ENCODE assay signal across 13 mouse cellular contexts in the genomic region with DNA sequence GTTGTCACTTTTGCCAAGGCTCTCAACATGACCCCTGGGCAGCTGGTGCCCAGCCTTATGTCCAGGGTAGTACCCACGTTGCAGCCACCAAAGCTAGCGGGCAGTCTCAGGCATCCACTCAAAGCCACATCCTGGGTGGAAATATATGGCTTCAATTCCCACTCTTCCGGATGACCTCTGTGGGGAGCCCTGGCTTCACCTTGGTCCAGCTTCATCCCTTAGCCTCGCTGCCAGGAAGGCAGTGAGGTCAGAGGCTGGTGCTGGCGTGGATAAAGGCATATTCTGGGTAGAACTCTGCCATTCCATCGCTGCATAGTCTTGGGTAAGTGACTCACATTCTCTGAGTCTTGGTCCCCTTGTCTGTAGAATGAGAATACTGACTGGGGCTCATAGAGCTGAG. TPM values are rescaled to one million over a fixed set of nuclear protein-coding genes. Genes with fewer than 3 reads are reported as not detected.
DNase-seq lines count a peak whose midpoint lies in the region; ATAC-seq and TF ChIP-seq lines count a peak whose summit lies in the region.
"Had no signal": no experiment of that assay in that cellular context is flagged by ENCODE, and none has a peak within 500 bp of the region (broad histone marks: within the 10 kb centered on the region; RNA-seq: fewer than 3 reads in every experiment).

No protein-coding gene starts in this region.

- H3K27ac ChIP-seq in forebrain, embryonic 11.5 days (ENCODE audit: low read depth, low read length), result peak overlapping the region; percentile 33; the same call in 1 of the 2 replicates
- H3K27ac ChIP-seq in hindbrain, embryonic 11.5 days (ENCODE audit: low read depth, low read length), result peak overlapping the region; percentile 82
- peak overlapping the region; percentile 51 for H3K27ac ChIP-seq in midbrain, embryonic 16.5 days (ENCODE audit: low read length)
- H3K27ac ChIP-seq in kidney, adult 2 months (ENCODE audit: insufficient read depth, low read depth, low read length), result no peak overlapping the region
- no peak overlapping the region for H3K27ac ChIP-seq in layer of hippocampus, adult 2 months
- H3K27ac ChIP-seq: heart, embryonic 10.5 days had no signal

- ATAC-seq in forebrain, embryonic 11.5 days (replicated peaks; ENCODE audit: low FRiP score), result no peak
- ATAC-seq in hindbrain, embryonic 11.5 days (ENCODE audit: low FRiP score), result no peak; the same call in 1 of the 2 replicates
- ATAC-seq in midbrain, embryonic 16.5 days, result no peak

- no peak for TF ChIP-seq CTCF in kidney, adult 2 months (conservative IDR thresholded peaks at IDR 0.05; ENCODE audit: insufficient read depth, insufficient read length, low read depth, low read length)
- TF ChIP-seq CTCF in layer of hippocampus, adult 2 months (conservative IDR thresholded peaks at IDR 0.05), result no peak

- peak; percentile 65 for DNase-seq in brain, adult 2 months (ENCODE audit: low read depth, low spot score)
- no peak for DNase-seq in forebrain, embryonic 11.5 days (ENCODE audit: low spot score)
- no peak for DNase-seq in hindbrain, embryonic 11.5 days (ENCODE audit: low spot score)
- DNase-seq in kidney, adult 2 months, result no peak
- no peak for DNase-seq in T-cell, adult 2 months (ENCODE audit: low spot score)
- DNase-seq in layer of hippocampus, adult 2 months (ENCODE audit: low spot score in 2 of 2), result no peak
- DNase-seq: adrenal gland, postnatal 36 days; heart, postnatal 10 days; lung, adult 2 months; lung, postnatal 36 days had no signal

- no peak for TF ChIP-seq POLR2A in kidney, adult 2 months (IDR thresholded peaks at IDR 0.05; ENCODE audit: low read depth, low read length)

- H3K9ac ChIP-seq in forebrain, embryonic 11.5 days (ENCODE audit: low read length), result no peak overlapping the region
- no peak overlapping the region for H3K9ac ChIP-seq in hindbrain, embryonic 11.5 days (ENCODE audit: low read depth, low read length)
- no peak overlapping the region for H3K9ac ChIP-seq in midbrain, embryonic 16.5 days (ENCODE audit: low read depth, low read length)

- H3K4me2 ChIP-seq in forebrain, embryonic 11.5 days (ENCODE audit: low read depth, low read length, severe bottlenecking), result no peak overlapping the region
- H3K4me2 ChIP-seq in hindbrain, embryonic 11.5 days (replicated peaks; ENCODE audit: low read depth, low read length), result no peak overlapping the region
- no peak overlapping the region for H3K4me2 ChIP-seq in midbrain, embryonic 16.5 days (ENCODE audit: low read length)
- H3K4me2 ChIP-seq: liver, embryonic 11.5 days had no signal

- H3K4me3 ChIP-seq in forebrain, embryonic 11.5 days (ENCODE audit: low read depth, low read length), result no peak overlapping the region
- no peak overlapping the region for H3K4me3 ChIP-seq in hindbrain, embryonic 11.5 days (ENCODE audit: low read depth, low read length)
- no peak overlapping the region for H3K4me3 ChIP-seq in midbrain, embryonic 16.5 days (ENCODE audit: low read depth, low read length)
- H3K4me3 ChIP-seq in kidney, adult 2 months (ENCODE audit: insufficient read depth, low read depth, low read length), result no peak overlapping the region
- H3K4me3 ChIP-seq in layer of hippocampus, adult 2 months, result no peak overlapping the region
- H3K4me3 ChIP-seq: heart, embryonic 10.5 days had no signal

- H3K4me1 ChIP-seq in forebrain, embryonic 11.5 days (replicated peaks; ENCODE audit: control insufficient read depth, insufficient read depth, low read length), result peaks cover 29% of the 10 kb centered on the region
- peaks cover 17% of the 10 kb centered on the region; the same call in 1 of the 2 replicates for H3K4me1 ChIP-seq in hindbrain, embryonic 11.5 days (replicated peaks; ENCODE audit: control insufficient read depth, insufficient read depth, low read length)
- H3K4me1 ChIP-seq in midbrain, embryonic 16.5 days (ENCODE audit: control insufficient read depth, insufficient read depth, low read length), result peaks cover 25% of the 10 kb centered on the region
- no peaks in the 10 kb centered on the region for H3K4me1 ChIP-seq in kidney, adult 2 months (ENCODE audit: control insufficient read depth, insufficient read depth, low read length)

- no peaks in the 10 kb centered on the region for H3K36me3 ChIP-seq in forebrain, embryonic 11.5 days (ENCODE audit: control insufficient read depth, insufficient read depth, low read length)
- H3K36me3 ChIP-seq in hindbrain, embryonic 11.5 days (ENCODE audit: control insufficient read depth, insufficient read depth, low read length), result no peaks in the 10 kb centered on the region
- no peaks in the 10 kb centered on the region for H3K36me3 ChIP-seq in midbrain, embryonic 16.5 days (ENCODE audit: control insufficient read depth, insufficient read depth, low read length)
- no peaks in the 10 kb centered on the region for H3K36me3 ChIP-seq in kidney, adult 2 months (ENCODE audit: control insufficient read depth, insufficient read depth, low read length)
- H3K36me3 ChIP-seq: heart, embryonic 10.5 days had no signal

- H3K27me3 ChIP-seq in forebrain, embryonic 11.5 days (ENCODE audit: control insufficient read depth, insufficient read depth, low read length), result no peaks in the 10 kb centered on the region
- no peaks in the 10 kb centered on the region for H3K27me3 ChIP-seq in hindbrain, embryonic 11.5 days (ENCODE audit: control insufficient read depth, insufficient read depth, low read length)
- no peaks in the 10 kb centered on the region for H3K27me3 ChIP-seq in midbrain, embryonic 16.5 days (ENCODE audit: control insufficient read depth, insufficient read depth, low read depth, low read length)
- no peaks in the 10 kb centered on the region for H3K27me3 ChIP-seq in kidney, adult 2 months (replicated peaks; ENCODE audit: control insufficient read depth, insufficient read depth, low read length)

- no peaks in the 10 kb centered on the region for H3K9me3 ChIP-seq in forebrain, embryonic 11.5 days (ENCODE audit: control insufficient read depth, low read length)
- no peaks in the 10 kb centered on the region for H3K9me3 ChIP-seq in hindbrain, embryonic 11.5 days (ENCODE audit: control insufficient read depth, low read length)
- no peaks in the 10 kb centered on the region for H3K9me3 ChIP-seq in midbrain, embryonic 16.5 days (replicated peaks; ENCODE audit: control insufficient read depth, low read length, poor library complexity, severe bottlenecking)
- H3K9me3 ChIP-seq: heart, embryonic 10.5 days had no signal

- WGBS in forebrain, embryonic 11.5 days, result 81% methylated on average over 6 of the region's 6 CpGs
- 82% methylated on average over 6 of the region's 6 CpGs for WGBS in hindbrain, embryonic 11.5 days
- 73% methylated on average over 6 of the region's 6 CpGs for whole genome bisulfite sequencing in midbrain, embryonic 16.5 days
- WGBS in kidney, adult 2 months, result 82% methylated on average over 6 of the region's 6 CpGs

RNA-seq across cellular contexts. Expression of gene Tmem115, which starts 49.0 kb away (rescaled TPM):
- 40.2 and 43.7 TPM in 2 replicates for polyA plus RNA-seq in forebrain, embryonic 11.5 days (2014; fragmentation: Nextera tagmentation; extraction: Ambion mirVana)
- 38.8 and 46.5 TPM in 2 replicates for polyA plus RNA-seq in hindbrain, embryonic 11.5 days (2014; fragmentation: Nextera tagmentation; extraction: Ambion mirVana)
- polyA plus RNA-seq in midbrain, embryonic 16.5 days (2015; fragmentation: Nextera tagmentation; extraction: Ambion mirVana), result 45.2 and 47.2 TPM in 2 replicates
- polyA plus RNA-seq in kidney, adult 2 months (2012; rRNA removed), result 52.1 and 63.6 TPM in 2 replicates
- 10 to 100 TPM; 35.8 to 41.0 TPM for total RNA-seq in layer of hippocampus, adult 2 months (2021)

RNA-seq across cellular contexts. Expression of gene Cyb561d2, which starts 57.2 kb away (rescaled TPM):
- polyA plus RNA-seq in forebrain, embryonic 11.5 days (2014; fragmentation: Nextera tagmentation; extraction: Ambion mirVana), result 14.3 and 18.7 TPM in 2 replicates
- 19.6 and 21.2 TPM in 2 replicates for polyA plus RNA-seq in hindbrain, embryonic 11.5 days (2014; fragmentation: Nextera tagmentation; extraction: Ambion mirVana)
- 44.4 and 50.7 TPM in 2 replicates for polyA plus RNA-seq in midbrain, embryonic 16.5 days (2015; fragmentation: Nextera tagmentation; extraction: Ambion mirVana)
- 62.6 and 77.4 TPM in 2 replicates for polyA plus RNA-seq in kidney, adult 2 months (2012; rRNA removed)
- total RNA-seq in layer of hippocampus, adult 2 months (2021), result 10 to 100 TPM; 13.8 to 15.3 TPM

RNA-seq across cellular contexts. Expression of gene Nprl2, which starts 57.3 kb away (rescaled TPM):
- polyA plus RNA-seq in forebrain, embryonic 11.5 days (2014; fragmentation: Nextera tagmentation; extraction: Ambion mirVana), result 40.7 and 43.7 TPM in 2 replicates
- polyA plus RNA-seq in hindbrain, embryonic 11.5 days (2014; fragmentation: Nextera tagmentation; extraction: Ambion mirVana), result 46.2 and 46.5 TPM in 2 replicates
- 76.2 and 82.2 TPM in 2 replicates for polyA plus RNA-seq in midbrain, embryonic 16.5 days (2015; fragmentation: Nextera tagmentation; extraction: Ambion mirVana)
- polyA plus RNA-seq in kidney, adult 2 months (2012; rRNA removed), result 61.5 and 62.6 TPM in 2 replicates
- total RNA-seq in layer of hippocampus, adult 2 months (2021), result 10 to 100 TPM; 44.2 to 45.2 TPM

Comparison
In these comparisons a context has a peak if more than half of its experiments do, and no peak if none do; other contexts are left out.
1. H3K27ac ChIP-seq: peak in forebrain, embryonic 11.5 days (single experiment), hindbrain, embryonic 11.5 days (single experiment) and midbrain, embryonic 16.5 days (single experiment); none in kidney, adult 2 months (single experiment) and layer of hippocampus, adult 2 months (single experiment).